Mouse (Mus musculus) kidney, postnatal 25 days (tissue): ENCODE data around the gene Smyd4.
A peak's percentile ranks its signal among the peaks of the same experiment; 100 is the strongest.

ENCODE experiments used
- DNase-seq, 2 experiments: peaks; one replicate each; pipeline ENCODE4 v3.0.0; 2021; ENCODE audit warnings: mixed read lengths in 2 of 2

Gene Smyd4

GRCm38 (mm10) chr11:75453991-75454930 is 106.0 kb downstream of the Smyd4 start, which contains the start of gene Wdr81:
Gene Wdr81 (minus strand): TSS chr11:75454717.
- peak; percentile 95 to 96 for DNase-seq
